Mouse (Mus musculus): ENCODE data around the gene Kcnq5. TPM values are rescaled to one million over a fixed set of nuclear protein-coding genes. Genes with fewer than 3 reads are reported as not detected.

The Kcnq5 gene
- total RNA-seq, 1 experiment from 2014 or later, result 8.6 TPM

DNA sequence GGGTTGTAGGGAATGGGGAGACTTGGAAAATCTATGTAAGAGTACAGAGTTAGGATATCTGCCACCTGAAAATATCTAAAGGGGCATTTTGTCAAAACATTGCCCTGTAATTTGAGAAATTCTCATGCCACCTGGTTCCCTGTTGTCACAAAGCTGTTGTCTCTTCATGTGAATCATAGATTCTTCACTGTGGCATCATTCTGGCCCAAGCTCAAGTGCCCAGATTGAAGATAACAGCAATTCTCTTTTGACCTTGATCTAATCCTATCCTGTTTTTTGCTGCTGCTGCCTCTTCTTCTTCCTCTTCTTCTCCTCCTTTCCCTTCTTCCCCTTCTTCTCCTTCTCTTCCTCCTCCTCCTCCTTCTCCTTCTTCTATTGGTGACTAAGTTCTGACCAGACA is 240.5 kb downstream of the Kcnq5 start:
- ATAC-seq (replicated peaks in 1 of 2; ENCODE audit: insufficient read depth in 1 of 2, low FRiP score in 2 of 2, low TSS enrichment in 1 of 2, low read depth in 1 of 2, poor library complexity in 2 of 2, severe bottlenecking in 2 of 2), result no peak

DNA sequence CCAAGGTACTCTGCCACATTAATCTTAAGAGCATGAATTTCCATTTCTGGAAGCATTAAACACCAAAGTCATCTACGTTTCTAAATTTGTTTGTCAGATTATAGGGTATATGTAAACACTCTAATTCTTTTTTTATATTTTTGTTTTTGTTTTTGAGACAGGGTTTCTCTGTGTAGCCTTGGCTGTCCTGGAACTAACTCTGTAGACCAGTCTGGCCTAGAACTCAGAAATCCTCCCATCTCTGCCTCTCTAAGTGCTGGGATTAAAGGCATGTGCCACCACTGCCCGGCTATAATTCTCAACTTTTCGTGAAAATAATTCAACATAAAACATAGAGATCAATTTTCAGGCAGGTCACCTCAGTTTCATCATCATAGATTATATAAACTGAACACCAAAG is 246.9 kb downstream of the Kcnq5 start:
- ATAC-seq (replicated peaks in 1 of 2; ENCODE audit: insufficient read depth in 1 of 2, low FRiP score in 2 of 2, low TSS enrichment in 1 of 2, low read depth in 1 of 2, poor library complexity in 2 of 2, severe bottlenecking in 2 of 2), result no peak

DNA sequence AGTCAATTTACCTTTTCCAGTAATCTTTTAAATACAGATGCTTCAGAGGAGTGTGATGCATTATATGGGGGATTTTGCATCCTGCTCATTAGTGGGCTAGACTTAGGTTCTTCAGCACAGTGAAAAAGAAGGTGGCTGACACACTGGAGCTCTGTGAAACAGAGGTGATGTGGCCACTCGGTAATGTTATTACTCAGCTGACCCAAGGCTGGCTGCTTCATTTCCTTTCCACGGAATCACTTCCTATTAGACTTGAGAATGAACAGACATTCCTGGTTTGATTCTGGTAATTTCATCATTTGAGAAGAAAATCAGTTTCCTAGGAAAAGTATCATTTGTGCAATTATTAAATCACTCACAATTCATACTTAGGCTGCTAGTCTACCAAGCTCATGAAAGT is 249.0 kb downstream of the Kcnq5 start:
- no peak for ATAC-seq (replicated peaks in 1 of 2; ENCODE audit: insufficient read depth in 1 of 2, low FRiP score in 2 of 2, low TSS enrichment in 1 of 2, low read depth in 1 of 2, poor library complexity in 2 of 2, severe bottlenecking in 2 of 2)

DNA sequence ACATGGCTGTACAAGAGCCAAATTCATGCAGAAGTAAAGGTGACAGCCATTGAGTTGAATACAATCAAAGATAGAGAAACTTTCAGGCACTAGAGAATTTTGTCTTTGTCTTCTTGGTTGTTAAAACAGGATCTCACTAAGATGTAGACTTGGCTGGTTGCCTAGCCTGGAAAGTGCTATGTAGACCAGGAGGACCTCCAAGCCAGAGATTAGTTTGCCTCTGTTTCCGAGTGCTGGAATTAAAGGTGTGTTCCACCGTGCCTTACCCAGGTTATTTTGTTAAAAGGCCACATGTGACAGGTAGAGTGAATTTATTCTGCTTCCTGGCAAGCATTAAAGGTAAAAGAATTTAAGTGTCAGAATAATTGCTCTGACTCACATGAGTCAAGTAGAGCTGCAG is 271.3 kb downstream of the Kcnq5 start:
- ATAC-seq (replicated peaks in 1 of 2; ENCODE audit: insufficient read depth in 1 of 2, low FRiP score in 2 of 2, low TSS enrichment in 1 of 2, low read depth in 1 of 2, poor library complexity in 2 of 2, severe bottlenecking in 2 of 2), result no peak

DNA sequence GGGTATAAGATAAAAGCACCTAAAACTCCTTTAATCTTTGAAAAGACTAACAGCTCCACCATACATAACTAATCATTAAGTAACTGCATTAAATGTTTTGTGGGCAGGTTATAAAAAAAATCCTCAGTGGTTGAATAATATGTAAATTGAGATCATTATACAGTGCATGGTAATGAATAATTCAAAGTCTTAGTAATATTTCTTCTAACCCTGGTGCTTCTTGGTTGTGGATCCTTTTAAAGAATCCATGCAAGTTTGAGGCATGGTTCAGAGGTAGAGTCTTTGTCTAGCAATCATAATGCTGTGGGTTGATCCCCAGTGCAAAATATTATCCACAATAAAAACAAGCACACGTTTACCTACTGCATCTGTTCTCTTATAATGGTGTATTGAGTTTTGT is 272.8 kb downstream of the Kcnq5 start:
- ATAC-seq (replicated peaks in 1 of 2; ENCODE audit: insufficient read depth in 1 of 2, low FRiP score in 2 of 2, low TSS enrichment in 1 of 2, low read depth in 1 of 2, poor library complexity in 2 of 2, severe bottlenecking in 2 of 2), result no peak

DNA sequence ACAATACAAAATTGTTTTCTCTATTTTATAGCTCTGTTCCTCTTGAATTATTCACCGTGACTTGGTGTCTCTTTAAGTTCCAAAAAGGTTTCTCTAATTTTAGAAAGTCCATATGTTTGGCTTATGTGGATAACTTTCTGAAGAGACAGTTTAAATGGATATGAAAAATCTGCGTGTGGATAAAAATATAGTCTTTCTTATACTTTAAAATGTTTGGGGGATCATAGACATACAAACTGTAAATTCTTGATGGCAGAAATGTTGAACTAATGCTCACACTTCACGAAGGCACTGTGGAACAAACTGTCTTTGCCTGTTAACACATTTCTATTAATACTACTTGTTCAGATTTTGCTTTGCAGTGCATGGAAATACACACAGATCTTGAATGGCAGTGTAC is 277.3 kb downstream of the Kcnq5 start:
- no peak for ATAC-seq (replicated peaks in 1 of 2; ENCODE audit: insufficient read depth in 1 of 2, low FRiP score in 2 of 2, low TSS enrichment in 1 of 2, low read depth in 1 of 2, poor library complexity in 2 of 2, severe bottlenecking in 2 of 2)

DNA sequence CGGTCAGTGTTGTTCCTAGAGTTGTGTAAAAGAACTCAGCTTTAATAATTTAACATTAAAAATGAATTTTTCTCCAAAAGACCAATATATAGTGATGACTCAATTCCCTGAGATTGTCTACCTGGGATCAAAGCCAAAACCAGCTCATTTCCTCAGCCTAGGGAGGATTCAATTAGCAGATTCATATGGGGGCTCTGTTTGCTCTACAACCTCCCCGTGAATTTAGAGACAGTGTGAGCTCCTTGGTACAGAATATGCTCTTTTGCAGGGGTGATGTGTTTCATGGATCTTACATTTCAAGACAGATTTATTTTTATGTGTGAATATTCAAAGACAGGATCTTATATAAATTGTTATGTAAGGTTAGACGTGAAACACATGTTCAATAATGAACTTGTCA is 284.9 kb downstream of the Kcnq5 start:
- no peak for ATAC-seq (replicated peaks in 1 of 2; ENCODE audit: insufficient read depth in 1 of 2, low FRiP score in 2 of 2, low TSS enrichment in 1 of 2, low read depth in 1 of 2, poor library complexity in 2 of 2, severe bottlenecking in 2 of 2)

DNA sequence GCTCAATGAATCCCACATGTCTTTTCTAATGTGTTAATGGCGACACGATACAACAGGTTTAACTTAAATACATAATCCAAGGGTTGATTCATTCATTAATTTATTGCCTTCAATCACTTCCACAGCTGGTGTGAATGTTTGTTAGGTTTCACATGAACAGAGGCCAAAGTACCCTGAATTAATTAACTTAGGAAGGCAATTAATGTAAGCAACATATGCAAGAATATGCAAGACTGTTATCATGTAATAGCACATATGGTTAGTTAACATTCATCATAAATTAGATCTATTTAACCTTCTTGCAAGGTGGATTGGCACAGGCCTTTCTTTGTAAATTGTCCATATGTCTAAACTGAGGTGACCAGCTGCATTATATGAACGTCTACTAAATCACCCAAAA is 300.9 kb downstream of the Kcnq5 start:
- ATAC-seq (replicated peaks in 1 of 2; ENCODE audit: insufficient read depth in 1 of 2, low FRiP score in 2 of 2, low TSS enrichment in 1 of 2, low read depth in 1 of 2, poor library complexity in 2 of 2, severe bottlenecking in 2 of 2), result no peak

DNA sequence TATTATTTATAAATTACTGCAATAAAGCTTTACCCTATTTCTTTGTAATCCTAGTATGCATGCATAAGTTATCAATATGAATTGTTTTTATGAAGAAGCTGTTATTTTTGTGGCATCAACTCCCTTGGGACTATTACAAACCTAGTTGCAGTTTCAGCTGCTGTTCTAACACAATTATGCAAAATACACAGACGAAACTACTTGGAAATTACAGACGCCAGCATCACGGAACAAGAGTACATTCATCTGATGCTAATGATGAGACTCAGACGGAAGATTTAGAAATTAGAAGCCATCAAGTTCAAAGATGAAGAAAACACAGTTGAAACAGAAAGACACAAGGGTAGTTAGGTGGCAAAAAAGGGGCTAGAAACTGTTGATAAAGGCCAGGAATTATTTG is 310.9 kb downstream of the Kcnq5 start:
- ATAC-seq (replicated peaks in 1 of 2; ENCODE audit: insufficient read depth in 1 of 2, low FRiP score in 2 of 2, low TSS enrichment in 1 of 2, low read depth in 1 of 2, poor library complexity in 2 of 2, severe bottlenecking in 2 of 2), result no peak

DNA sequence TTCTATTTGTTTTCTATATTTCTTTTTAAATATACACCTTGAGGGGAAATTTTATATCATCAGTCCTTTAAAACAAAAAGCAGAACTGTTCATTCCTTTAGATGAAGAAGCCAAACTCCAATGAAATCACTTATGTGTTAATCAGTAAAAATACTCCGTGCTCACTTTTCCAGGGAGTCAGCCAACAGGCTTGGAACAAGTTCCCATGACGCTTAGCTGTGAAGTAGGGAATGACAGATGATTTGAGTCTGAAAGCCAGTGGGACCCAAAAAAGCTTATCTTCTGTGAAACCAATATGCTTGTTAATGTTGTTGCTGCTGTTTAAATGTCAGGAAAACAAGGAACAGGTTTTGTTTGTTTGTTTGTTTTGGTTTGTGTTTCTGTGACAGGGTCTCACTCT is 326.3 kb downstream of the Kcnq5 start:
- no peak for ATAC-seq (replicated peaks in 1 of 2; ENCODE audit: insufficient read depth in 1 of 2, low FRiP score in 2 of 2, low TSS enrichment in 1 of 2, low read depth in 1 of 2, poor library complexity in 2 of 2, severe bottlenecking in 2 of 2)

DNA sequence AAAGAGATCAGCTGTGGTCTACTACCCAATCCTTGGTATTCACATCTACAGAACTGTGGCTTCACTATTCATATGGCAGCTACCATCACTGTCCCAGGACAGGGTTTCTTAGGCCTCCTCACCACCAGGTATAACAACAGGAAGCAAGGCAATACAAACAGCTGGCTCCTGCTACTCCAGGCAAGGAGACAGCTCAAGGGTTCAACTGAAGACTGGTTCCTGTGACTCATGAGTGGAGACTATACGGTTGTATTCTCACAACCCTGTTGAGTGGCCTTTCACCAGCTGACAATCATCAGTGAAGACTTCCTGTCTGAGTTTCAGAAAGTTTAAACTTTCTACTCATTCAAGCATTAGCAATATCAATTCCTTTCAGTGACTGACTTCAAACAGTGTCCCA is 327.7 kb downstream of the Kcnq5 start:
- no peak for ATAC-seq (replicated peaks in 1 of 2; ENCODE audit: insufficient read depth in 1 of 2, low FRiP score in 2 of 2, low TSS enrichment in 1 of 2, low read depth in 1 of 2, poor library complexity in 2 of 2, severe bottlenecking in 2 of 2)

DNA sequence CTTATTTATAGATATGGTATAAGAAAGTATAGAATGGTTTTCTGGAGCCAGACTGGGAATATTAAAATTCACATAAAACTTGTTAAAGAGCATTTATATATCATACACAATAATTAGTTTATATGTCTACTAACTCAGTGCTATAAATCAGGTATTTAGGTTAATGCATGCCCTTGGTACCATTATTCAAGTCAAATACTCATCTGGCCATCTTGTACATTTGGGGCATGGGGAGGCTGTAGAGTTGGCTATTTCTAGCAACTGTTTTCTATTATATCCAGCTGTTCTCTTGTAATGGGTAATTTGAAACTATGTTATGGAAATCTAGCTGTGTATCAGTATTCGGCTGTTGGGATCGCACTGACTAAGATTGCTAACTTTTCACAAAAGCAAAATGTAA is 339.3 kb downstream of the Kcnq5 start:
- ATAC-seq (replicated peaks in 1 of 2; ENCODE audit: insufficient read depth in 1 of 2, low FRiP score in 2 of 2, low TSS enrichment in 1 of 2, low read depth in 1 of 2, poor library complexity in 2 of 2, severe bottlenecking in 2 of 2), result no peak

DNA sequence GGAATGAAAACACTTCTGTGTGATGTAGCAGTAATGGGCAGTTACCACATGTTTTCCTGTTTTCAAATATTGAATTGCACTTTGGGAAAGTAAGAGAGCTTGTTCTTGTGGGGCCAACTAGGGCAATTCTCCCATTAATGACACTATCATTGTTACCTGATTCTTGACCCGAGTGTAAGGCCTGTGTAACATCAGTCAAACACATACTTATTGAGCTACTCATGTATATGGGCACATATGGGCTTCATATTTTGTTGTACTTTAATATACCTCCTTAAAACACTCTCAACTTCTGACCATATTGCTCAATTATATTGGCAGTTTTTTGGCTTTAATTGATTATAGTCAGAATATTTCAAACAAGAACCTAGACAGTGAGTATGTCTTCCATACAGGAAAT is 339.7 kb downstream of the Kcnq5 start:
- no peak for ATAC-seq (replicated peaks in 1 of 2; ENCODE audit: insufficient read depth in 1 of 2, low FRiP score in 2 of 2, low TSS enrichment in 1 of 2, low read depth in 1 of 2, poor library complexity in 2 of 2, severe bottlenecking in 2 of 2)

DNA sequence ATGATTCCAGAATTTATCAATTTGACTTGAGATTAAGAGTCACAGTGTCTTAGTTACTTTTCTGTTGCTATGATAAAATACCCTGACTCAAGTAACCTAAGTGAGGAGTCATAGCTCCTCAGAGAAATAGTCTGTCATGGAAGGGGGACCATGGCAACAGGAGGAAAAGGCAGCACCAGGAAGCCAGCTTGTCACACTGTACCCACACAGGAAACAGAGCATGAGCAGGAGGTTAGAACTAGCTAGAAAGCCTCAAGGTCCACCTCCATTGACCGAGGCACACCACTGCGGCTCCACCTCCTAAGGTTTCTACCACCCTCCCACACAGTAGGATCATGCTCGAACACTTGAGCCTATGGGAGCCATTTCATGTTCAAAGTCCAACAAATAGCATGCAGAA is 343.0 kb downstream of the Kcnq5 start:
- peak; percentile 97 to 98 for ATAC-seq (replicated peaks in 1 of 2; ENCODE audit: insufficient read depth in 1 of 2, low FRiP score in 2 of 2, low TSS enrichment in 1 of 2, low read depth in 1 of 2, poor library complexity in 2 of 2, severe bottlenecking in 2 of 2)

DNA sequence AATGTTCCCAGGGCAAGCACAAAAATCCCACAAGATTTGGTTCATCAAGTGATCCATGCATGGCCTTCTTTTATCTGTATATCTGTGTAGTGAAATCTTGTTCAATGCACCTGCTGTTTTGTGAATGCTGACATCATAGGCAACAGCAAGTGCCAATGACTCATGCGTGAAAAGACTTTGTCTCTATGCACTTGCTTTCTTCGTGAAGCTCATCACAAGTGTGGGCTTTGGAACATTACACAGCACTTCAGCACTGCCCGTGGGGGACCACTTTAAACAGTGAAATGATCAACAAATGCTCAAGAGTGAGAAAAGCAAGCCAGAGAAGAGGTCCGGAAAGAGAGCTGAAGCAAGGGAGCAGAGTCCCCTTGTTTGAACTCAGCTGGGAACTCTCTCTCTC is 345.1 kb downstream of the Kcnq5 start:
- ATAC-seq (replicated peaks in 1 of 2; ENCODE audit: insufficient read depth in 1 of 2, low FRiP score in 2 of 2, low TSS enrichment in 1 of 2, low read depth in 1 of 2, poor library complexity in 2 of 2, severe bottlenecking in 2 of 2), result no peak

DNA sequence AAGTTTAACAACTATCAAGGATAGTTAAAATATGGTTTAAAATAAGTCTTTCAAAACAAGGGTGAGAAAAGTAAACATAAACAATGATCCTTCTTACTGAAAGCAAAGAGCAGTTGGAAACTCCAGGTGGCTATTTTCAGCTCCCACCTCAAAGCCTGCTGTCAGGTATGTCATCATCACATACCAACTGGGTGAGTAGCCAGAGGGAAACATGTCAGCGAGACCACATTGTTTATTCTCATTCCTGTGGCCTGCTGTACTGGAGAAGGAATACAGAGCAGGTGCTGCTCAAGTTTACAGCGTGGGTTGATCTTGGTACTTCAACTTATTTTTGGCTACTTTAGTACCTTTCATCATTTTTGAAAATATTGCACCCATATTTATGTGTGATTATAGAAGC is 347.8 kb downstream of the Kcnq5 start:
- ATAC-seq (replicated peaks in 1 of 2; ENCODE audit: insufficient read depth in 1 of 2, low FRiP score in 2 of 2, low TSS enrichment in 1 of 2, low read depth in 1 of 2, poor library complexity in 2 of 2, severe bottlenecking in 2 of 2), result no peak

DNA sequence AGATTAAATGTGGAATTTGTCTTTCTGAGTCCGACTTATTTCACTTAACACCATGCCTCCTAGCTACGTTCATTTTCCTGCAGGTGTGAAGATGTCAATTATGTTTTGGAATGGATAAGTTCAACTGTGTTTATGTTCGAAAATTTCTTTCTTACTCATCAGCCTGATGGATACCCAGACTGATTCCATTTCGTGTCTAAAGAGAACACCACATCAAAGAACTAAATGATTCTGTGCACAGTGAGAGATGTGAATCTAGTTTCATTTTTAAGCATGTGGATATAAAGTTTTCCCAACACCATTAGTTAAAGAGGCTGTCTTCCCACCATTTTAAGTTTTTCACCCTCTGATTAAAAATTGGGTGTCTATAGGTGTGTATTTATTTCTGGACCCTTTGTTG is 357.7 kb downstream of the Kcnq5 start:
- no peak for ATAC-seq (replicated peaks in 1 of 2; ENCODE audit: insufficient read depth in 1 of 2, low FRiP score in 2 of 2, low TSS enrichment in 1 of 2, low read depth in 1 of 2, poor library complexity in 2 of 2, severe bottlenecking in 2 of 2)

DNA sequence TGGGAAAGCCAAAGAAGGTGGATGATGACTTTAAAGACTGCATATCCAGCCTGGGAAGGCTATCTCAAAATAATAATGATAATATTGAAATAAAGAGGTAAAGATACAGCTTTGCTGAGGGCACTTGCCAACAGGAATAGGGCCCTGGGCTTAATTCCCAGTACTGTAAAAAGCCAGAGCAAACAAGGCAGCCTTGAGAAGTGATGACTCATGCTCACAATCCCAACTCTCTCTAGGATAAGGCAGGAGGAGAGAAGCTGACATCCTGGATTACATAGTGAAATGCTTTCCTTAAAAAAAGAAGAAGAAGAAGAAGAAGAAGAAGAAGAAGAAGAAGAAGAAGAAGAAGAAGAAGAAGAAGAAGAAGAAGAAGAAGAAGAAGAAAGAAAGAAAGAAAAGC is 359.2 kb downstream of the Kcnq5 start:
- no peak for ATAC-seq (replicated peaks in 1 of 2; ENCODE audit: insufficient read depth in 1 of 2, low FRiP score in 2 of 2, low TSS enrichment in 1 of 2, low read depth in 1 of 2, poor library complexity in 2 of 2, severe bottlenecking in 2 of 2)

DNA sequence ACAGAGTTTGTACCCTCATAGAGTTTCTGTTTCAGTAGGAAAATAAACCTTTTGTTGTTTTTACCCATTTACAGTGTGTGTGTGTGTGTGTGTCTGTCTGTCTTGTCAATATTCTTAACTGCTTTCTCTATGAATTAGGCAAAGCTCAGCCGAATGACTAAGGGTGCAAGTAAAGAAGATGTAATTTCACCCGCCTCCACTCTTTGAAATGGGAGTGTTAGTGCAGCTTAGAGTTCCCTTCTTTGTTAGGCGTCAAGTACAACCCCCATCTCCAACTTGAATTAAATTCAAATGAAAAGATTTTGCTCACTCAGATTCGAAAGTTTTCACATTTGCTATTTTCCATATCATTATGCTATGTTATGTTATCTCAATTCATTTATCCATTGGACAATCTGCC is 361.1 kb downstream of the Kcnq5 start:
- ATAC-seq (replicated peaks in 1 of 2; ENCODE audit: insufficient read depth in 1 of 2, low FRiP score in 2 of 2, low TSS enrichment in 1 of 2, low read depth in 1 of 2, poor library complexity in 2 of 2, severe bottlenecking in 2 of 2), result no peak

DNA sequence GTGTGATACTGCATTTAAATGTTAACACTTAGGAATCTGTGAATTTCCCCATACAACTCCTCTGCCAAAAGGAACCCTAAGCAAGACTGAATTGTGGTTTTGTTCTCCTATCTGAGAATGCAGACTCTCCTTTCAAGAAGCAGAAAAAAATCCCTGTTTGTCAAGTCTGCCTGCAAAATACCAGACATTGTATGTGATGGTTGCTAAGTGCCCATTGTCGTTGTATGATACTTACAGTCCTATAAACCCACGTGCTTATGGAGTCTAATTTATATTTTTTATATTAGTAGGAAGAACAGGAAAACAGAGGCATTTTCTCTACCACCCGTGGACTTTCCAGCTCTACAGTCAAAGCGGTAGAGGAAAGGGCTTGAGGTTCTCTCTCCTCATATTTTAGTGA is 367.9 kb downstream of the Kcnq5 start:
- ATAC-seq (replicated peaks in 1 of 2; ENCODE audit: insufficient read depth in 1 of 2, low FRiP score in 2 of 2, low TSS enrichment in 1 of 2, low read depth in 1 of 2, poor library complexity in 2 of 2, severe bottlenecking in 2 of 2), result no peak
